Mouse (Mus musculus): ENCODE measurements around the gene Foxl1. TPM values are rescaled to one million over a fixed set of nuclear protein-coding genes. Genes with fewer than 3 reads are reported as not detected.

Foxl1 gene
- 0.57 TPM for polyA plus RNA-seq (2014; fragmentation: Illumina TruSeq; extraction: RNeasy Lipid Tissue Mini Kit (QIAGEN cat#74804); ENCODE audit: low read depth, low replicate concordance)

DNA sequence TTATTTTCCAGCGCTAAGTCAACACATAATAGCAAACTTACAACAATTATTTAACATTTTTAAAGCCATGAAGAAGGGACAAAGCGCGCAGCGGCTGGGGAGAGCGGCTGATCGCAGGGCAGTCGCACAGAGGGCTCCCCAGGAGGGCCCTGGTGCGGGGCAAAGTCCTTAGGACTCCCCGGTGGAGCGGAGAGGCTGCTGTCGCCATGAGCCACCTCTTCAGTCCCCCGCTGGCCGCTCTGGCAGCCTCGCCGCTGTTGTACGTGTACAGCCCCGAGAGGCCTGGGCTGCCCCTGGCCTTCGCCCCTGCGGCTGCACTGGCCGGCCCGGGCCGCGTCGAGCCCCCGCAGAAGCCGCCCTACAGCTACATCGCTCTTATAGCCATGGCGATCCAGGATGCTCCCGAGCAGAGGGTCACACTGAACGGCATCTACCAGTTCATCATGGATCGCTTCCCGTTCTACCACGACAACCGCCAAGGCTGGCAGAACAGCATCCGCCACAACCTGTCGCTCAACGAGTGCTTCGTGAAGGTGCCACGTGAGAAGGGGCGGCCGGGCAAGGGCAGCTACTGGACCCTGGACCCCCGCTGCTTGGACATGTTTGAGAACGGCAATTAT lies at the start of gene Foxl1:
Gene Foxl1 (plus strand): TSS at position 185 of the 620 bp plus-strand sequence.

DNA sequence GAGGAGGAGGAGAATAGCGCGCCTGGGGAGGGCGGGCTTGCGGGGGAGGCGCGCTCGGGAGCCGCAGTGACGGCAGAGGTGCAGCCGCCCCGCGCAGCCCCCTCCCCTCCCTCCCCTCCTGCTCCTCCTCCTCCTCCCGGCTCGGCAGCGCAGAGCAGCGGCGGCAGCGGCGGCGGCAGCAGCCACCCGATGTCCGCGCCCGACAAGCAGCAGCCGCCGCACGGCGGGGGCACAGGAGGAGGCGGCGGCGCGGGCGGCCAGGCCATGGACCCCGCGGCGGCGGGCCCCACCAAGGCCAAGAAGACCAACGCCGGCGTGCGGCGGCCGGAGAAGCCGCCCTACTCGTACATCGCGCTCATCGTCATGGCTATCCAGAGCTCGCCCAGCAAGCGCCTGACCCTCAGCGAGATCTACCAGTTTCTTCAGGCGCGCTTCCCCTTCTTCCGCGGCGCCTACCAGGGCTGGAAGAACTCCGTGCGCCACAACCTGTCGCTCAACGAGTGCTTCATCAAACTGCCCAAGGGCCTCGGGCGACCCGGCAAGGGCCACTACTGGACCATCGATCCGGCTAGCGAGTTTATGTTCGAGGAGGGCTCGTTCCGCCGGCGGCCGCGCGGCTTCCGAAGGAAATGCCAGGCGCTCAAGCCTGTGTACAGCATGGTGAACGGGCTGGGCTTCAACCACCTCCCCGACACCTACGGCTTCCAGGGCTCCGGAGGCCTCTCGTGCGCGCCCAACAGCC lies 43.4 kb upstream of the Foxl1 start, which contains the start of gene Foxf1:
Gene Foxf1 (plus strand): TSS at position 177 of the 742 bp plus-strand sequence.

DNA sequence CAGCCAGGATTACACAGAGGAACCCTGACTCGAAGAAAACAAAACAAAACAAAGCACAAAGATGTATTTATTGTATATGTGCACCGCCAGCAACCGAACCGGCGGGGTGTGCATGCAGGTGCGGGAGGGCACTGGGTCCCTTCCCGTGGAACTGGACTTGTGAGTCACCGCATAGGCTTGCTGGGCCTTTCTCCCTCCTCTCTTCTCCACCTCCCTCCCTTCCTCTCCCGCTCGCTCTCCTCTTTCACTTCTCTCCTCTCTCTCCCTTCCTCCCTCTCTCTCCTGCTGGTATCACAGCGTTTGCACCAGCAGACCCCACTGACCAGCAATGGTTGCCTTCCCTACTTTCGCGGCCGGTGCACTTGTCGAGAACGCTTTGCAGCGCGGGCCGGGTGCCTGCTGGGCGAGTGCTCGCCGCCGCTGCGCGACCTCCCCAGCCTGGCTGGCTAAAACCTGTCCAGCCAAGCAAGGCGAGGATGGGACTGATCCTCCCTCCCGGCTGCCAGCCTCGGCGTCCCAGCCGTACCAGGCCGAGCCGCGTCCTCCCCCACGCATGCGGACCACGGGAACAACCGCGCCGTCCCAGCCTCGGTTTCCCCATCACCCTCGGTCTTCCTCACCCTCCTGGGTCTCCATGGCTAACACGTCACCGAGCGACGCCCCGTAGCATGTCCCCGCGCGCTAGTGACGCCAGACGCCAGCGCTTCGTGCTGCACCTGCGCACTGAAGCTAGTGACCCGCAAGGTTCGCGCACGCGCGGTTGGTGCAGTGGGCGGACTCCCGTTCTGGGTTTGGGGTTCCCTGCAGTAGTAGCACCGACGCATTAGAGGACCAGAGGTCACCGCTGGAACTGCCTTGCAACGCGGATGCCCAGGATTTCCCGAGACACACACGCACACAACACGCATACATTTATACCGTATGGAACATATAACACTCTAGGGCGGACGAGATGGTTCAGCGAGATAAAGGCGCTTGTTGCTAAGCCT lies 19.8 kb upstream of the Foxl1 start, which contains the start of gene Mthfsd:
Gene Mthfsd (minus strand): TSS at position 725 of the 989 bp plus-strand sequence.

DNA sequence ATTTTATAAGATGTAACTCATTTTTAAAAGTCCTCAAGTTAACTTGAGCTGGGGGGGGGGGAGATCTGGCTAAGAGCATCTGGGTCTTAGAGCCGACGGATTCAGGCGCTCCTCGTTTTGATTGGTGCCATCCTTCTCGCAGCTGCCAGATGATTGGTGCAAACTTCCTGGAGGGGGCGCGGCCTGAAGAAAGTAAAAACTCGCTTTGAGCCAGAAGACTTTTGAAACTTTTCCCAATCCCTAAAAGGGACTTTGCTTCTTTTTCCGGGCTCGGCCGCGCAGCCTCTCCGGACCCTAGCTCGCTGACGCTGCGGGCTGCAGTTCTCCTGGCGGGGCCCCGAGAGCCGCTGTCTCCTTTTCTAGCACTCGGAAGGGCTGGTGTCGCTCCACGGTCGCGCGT lies 11.8 kb upstream of the Foxl1 start, which contains the start of gene Foxc2:
Gene Foxc2 (plus strand): TSS at position 224 of the 400 bp plus-strand sequence.

Other genes starting within 250 kb of the Foxl1 start
- gene Foxf1, start 43.6 kb upstream of the Foxl1 start, polyA plus RNA-seq (2014; fragmentation: Illumina TruSeq; extraction: RNeasy Lipid Tissue Mini Kit (QIAGEN cat#74804); ENCODE audit: low read depth, low replicate concordance) = 18.6 TPM
- gene Mthfsd, start 19.5 kb upstream of the Foxl1 start, polyA plus RNA-seq (2014; fragmentation: Illumina TruSeq; extraction: RNeasy Lipid Tissue Mini Kit (QIAGEN cat#74804); ENCODE audit: low read depth, low replicate concordance) = 2.7 TPM
- gene Foxc2, start 11.8 kb upstream of the Foxl1 start, polyA plus RNA-seq (2014; fragmentation: Illumina TruSeq; extraction: RNeasy Lipid Tissue Mini Kit (QIAGEN cat#74804); ENCODE audit: low read depth, low replicate concordance) = 0.44 TPM